Mouse (Mus musculus) bone marrow, adult 2 months (tissue): Measurements from ENCODE around the gene Tmem11.
"Not testable (repeated sequence)": the region's sequence is repeated elsewhere in the genome, so short reads cannot be mapped to it uniquely, and the experiment has no call there.

Experiments used
- CTCF ChIP-seq: fragments of 200-500 bp; IDR thresholded peaks from 2 replicates; pipeline ENCODE4 v1.5.1; 2011; ENCODE audit warnings: low read length, control low read depth; ENCODE audit not compliant: control insufficient read depth, insufficient read depth
- POLR2A ChIP-seq: fragments of 200-500 bp; IDR thresholded peaks from 2 replicates; pipeline ENCODE4 v1.6.1; 2011; ENCODE audit warnings: low read depth, mild to moderate bottlenecking, control low read depth, low read length, borderline replicate concordance; ENCODE audit not compliant: control insufficient read depth

GRCm38 (mm10) chr11:60869471-60869870 lies 9.6 kb downstream of the Tmem11 start:
- not testable (repeated sequence) for TF ChIP-seq POLR2A, CTCF
